Mouse (Mus musculus): ENCODE measurements around the gene Hist1h3c.
"Not testable (repeated sequence)": the region's sequence is repeated elsewhere in the genome, so short reads cannot be mapped to it uniquely, and the experiment has no call there.

The Hist1h3c gene

GRCm38 (mm10) chr13:23739069-23739921, 6.1 kb downstream of the Hist1h3c start:
- peak; percentile 91 for DNase-seq

DNA sequence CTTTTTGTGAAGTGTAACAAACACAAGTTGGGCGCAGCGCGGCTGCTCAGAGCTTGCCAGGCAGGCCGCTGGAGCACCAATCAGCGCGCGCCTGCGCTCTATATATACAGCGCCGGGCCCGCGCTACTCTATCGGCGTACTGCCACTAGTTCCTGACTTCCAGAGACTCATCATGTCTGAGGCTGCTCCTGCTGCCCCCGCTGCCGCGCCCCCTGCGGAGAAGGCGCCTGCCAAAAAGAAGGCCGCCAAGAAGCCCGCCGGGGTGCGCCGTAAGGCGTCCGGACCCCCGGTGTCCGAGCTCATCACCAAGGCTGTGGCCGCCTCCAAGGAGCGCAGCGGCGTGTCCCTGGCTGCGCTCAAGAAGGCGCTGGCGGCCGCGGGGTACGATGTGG, 6.7 kb downstream of the Hist1h3c start, which contains the start of gene Hist1h1c:
Gene Hist1h1c, plus strand, starts transcription at position 132 of the 392 bp plus-strand sequence.
- DNase-seq, result peak; percentile 97

DNA sequence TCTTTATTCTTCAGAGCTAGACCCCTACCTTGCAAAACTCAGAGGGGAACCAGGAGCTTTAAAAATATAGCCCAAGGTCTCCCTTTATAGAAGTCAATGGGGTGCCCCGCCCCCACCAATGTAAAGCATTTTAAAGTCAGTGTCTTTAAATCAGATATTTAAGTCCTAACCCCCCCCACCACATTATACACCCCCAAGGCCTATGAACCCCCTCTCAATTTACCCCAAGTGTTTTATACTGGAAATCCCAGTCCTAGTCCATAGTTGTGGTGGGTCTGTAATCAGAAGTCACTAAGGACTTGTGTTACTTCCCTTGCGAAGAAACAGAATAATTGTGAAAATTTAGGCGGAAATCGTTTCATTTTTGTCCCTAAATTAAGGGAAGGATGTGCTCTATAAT, 7.4 kb downstream of the Hist1h3c start:
- DNase-seq, result peak; percentile 57

- DNase-seq, result no peak
Observed at GRCm38 (mm10) chr13:23737091-23737490, 8.3 kb downstream of the Hist1h3c start.

DNA sequence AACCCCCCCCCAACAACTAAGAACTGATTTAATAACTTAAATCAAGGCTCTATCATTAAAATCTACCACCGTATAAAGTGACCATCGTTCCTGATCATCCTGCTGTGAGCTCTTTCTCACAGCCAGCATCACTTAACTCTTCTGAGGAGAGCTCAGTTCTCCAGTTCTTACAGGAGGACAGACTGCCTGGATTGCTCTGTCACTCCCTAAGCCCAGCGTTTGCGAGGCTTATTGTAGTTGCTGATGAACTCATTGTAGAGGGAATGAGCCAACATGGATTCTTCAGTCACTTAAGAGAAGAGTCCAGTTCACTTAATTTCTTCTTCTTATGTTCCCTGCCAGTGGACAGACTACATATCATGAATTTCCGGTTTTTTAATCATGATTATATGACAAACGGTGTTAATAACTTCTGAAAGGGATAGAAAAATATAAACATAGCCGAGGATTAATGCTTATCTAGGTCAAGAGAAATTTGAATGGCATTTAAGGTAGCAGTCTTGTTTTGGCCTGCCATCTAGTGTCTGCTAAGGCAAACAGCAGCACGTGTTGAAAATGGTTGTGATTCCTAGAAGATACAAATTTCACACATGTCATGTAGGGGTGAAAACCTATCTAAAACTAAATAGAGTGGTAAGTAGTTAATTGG, 13.1 kb downstream of the Hist1h3c start:
- DNase-seq, result peak; percentile 52

DNA sequence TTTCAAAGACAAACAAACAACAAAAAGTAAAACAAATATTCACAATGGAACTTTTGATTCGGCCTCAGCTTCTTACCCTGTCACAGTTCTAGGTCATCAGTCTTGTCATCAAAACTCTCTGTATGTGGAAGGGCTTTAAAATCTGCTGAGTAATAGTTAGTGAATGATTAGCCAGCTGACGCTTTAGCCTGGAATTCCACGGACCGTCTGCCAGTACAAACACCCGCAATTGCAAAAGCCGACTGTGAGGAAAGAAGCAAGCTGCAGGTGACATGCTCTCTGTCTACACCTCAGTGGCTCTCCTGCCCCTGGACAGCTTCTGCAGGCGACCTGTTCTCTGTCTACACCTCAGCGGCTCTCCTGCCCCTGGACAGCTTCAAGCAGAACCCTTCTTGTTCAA, 14.9 kb downstream of the Hist1h3c start:
- DNase-seq, result no peak

- no peak for DNase-seq
Observed at GRCm38 (mm10) chr13:23729706-23730105, 15.7 kb downstream of the Hist1h3c start.

GRCm38 (mm10) chr13:23729192-23729525, 16.2 kb downstream of the Hist1h3c start:
- DNase-seq, result peak; percentile 57

DNA sequence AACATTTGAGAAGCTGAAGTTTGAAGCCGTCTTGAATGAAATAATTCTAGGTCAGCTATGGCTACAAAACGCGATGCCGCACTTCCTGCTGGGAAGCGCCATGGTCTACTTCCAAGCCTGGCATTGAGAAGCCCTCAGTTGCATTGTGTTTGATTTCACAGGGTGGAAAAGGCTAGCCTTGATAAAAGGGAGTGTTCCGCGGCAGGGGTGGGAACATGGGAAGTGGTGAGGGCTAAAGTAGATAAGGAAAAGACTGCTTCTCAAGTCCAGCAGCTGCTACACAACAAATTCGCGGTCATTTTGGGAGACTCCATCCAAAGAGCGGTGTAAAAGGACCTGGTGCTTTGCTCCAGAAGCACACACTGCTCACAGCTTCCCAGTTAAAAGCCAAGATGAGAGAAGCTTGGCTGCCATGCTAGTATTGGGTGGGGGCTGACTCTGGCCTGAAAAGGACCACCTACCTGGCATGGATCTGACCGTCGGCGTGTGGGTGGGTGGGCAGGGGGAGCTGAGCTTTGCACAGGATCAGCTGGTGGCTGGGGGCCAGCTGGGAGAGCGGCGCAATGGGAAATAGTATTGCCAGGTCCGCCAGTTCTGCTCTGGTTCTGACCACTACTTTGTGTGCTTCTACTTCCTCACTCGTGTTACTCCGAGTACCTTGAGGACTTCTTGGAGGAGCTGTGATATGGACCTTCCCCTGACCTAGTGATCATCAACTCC, 16.8 kb downstream of the Hist1h3c start:
- DNase-seq, result no peak

GRCm38 (mm10) chr13:23725213-23725612, 20.2 kb downstream of the Hist1h3c start:
- DNase-seq, result no peak

DNA sequence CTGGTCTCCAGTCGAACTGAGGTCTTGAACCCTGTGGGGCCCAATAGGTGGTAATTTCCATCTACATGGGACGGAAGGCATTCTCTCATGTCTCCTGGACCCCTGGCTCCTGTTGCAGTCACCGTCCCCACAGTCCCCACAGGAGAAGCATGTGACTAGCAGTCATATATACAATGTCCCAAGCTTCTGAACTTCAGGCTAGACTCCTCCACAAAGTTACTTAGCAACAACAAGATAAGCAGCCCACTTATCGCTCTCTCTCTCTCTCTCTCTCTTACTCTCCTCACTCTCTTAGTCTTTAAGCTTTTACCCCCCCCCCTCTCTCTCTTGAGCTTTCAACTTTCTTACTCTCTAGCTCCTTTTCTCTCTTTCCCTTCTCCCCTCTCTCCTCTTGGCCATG, 21.2 kb downstream of the Hist1h3c start:
- DNase-seq, result no peak

- DNase-seq, result not testable (repeated sequence)
Observed at GRCm38 (mm10) chr13:23717593-23718245, 27.7 kb downstream of the Hist1h3c start.

GRCm38 (mm10) chr13:23717176-23717575, 28.2 kb downstream of the Hist1h3c start:
- DNase-seq, result no peak

DNA sequence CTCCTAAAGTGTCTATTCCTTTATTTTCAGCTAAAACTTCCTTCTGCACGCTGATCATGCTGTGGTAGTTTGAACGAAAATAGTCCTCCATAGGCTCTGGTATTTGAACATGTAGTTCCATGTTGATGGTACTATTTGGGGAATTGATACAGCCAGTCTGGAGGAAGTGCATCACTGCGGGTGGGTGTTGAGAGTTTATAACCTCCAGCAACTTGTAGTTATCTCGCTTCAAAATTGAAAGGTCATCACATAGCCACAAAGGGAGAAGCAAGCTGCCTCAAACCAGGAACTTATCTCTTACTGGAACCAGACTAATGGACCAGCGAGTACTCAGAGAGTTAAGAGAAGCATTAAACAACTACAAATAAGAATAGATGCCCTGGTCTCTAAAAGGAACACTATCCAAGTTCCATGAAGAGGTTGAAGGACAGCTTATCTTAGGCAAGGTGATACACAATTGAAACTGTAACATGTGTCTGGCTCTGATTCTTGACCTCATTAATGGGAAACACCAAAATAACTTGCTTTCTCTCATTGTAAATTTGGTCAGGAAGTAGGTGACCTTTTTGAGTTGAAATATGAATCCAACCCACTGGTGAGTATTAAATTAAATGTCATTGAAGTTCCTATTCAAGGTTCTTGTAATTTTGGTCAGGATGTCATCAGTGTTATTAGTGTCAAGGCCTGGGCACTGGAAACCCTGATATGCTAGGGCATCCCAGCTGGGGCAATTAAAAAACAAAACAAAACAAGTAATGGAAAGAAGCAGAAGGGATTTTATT, 28.9 kb downstream of the Hist1h3c start:
- no peak for DNase-seq

DNA sequence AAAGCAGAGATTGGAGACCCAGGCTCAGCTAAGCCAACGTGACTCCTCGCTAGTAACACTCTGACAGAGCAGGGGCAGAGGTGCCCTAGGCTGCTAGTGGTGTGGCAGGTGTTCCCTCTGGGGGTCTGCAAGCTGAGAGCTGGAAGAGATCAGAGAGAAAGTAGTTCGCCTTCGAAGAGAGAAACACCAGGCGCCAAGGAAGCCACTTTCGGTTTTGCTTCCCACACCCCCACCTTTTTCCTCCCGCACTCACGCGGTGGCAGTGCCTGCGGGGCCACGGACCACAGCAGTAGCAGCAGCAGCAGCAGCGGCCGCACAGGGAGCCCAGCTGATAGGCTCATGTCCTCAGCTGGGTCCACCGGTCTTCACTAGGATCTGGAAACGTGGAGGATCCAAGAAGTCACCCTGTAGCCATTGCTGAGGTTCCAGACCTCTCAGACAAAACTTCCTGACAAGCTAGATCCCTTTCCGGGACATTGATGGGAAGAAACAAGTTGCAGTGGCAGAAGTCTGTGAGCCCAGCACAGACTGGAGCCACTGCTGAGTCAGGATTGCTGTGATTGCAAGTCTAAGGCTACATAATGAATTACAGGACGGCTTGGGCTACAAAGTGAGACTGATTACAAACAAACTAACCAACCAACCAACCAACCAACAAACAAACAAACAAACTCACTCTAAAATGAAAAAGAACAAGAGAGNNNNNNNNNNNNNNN, 34.9 kb downstream of the Hist1h3c start, which contains the start of gene Hfe:
Gene Hfe, minus strand, starts transcription at position 481 of the 716 bp plus-strand sequence.
- peak; percentile 83 for DNase-seq

- no peak for DNase-seq
Observed at GRCm38 (mm10) chr13:23709714-23710373, 35.6 kb downstream of the Hist1h3c start.

DNA sequence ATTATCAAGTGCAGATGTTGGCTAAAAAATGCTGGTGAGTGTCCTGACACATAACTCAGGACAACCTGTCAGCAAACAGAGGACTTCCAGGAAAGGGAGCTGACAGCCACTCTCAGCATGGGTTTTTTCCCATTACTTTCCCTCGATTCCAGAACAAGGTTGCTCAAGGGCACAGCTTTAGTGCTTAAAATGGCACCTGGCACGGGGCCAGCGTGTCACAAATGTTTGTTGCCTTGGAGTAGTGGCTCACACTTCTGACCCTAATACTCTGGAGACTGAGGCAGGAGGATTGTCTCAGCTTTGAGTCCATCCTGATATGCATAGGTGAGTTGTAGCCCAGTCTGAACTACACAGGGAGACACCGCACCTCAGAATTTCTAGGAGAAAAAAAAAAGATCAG, 36.7 kb downstream of the Hist1h3c start:
- no peak for DNase-seq

- no peak for DNase-seq
Observed at GRCm38 (mm10) chr13:23708041-23708440, 37.4 kb downstream of the Hist1h3c start.

DNA sequence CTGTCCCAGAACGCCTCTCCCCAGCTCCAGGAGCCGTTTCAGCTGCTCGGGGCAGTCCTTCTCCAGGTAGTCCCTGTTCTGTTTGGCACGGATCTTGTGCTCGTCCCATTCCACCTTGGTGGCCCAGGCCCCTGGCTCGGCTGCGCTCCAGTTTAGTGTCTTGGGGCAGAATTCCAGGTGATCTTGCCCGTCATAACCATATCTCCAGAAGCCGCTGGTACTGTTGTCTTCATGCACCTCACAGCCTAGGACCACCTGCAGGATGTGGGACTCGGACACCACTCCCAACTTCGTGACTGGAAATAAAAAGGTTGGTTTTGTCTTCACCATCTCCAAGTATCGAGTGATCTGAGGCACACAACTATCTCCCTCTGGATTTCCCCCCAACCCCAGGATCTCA, 38.6 kb downstream of the Hist1h3c start:
- DNase-seq, result no peak

DNA sequence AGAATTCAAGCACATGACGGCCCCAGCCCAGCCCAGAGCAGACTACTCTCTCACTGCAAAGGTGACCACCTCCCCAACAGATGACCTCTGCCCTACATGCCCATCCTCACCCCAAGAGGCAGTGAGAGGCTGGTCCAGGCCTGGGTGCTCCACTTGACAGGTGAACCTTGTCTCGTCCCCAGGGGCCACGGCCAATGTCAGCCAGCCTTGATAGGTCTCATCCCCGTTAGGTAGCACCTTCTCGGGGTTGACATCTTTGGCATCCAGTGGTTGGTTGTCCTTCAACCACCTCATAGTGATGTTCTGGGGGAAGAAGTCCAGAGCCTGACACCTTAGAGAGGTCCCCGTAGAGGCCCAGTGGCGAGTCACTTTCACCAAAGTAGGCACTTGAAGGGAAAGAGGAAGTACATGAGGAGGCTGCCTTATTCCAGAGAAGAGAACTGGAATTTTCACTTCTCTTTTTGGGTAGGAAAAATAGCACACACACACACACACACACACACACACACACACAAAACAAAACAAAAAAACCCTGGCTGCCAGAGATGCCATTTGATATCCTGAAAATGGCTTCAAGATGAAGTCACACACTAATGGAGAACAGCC, 39.5 kb downstream of the Hist1h3c start:
- DNase-seq, result no peak

Measured in thymus, postnatal 14 days (tissue).